Mouse (Mus musculus) embryonic fibroblast, embryonic 13.5 days (primary cell): Measurements from ENCODE around the gene Popdc3.

Experiments used
- CTCF ChIP-seq: IDR thresholded peaks from 2 replicates; pipeline ENCODE4 v1.5.1; 2011; ENCODE audit warnings: mild to moderate bottlenecking, control low read depth, low read length, moderate library complexity, borderline replicate concordance; ENCODE audit not compliant: insufficient read depth
- POLR2A ChIP-seq: IDR thresholded peaks from 2 replicates; pipeline ENCODE4 v1.6.1; 2011; ENCODE audit warnings: low read depth, mild to moderate bottlenecking, control low read depth, low read length, moderate library complexity

GRCm38 (mm10) chr10:45345217-45345616, 167.3 kb downstream of the Popdc3 start:
- TF ChIP-seq CTCF (no peak), POLR2A (no peak)
